Mouse (Mus musculus) brain, embryonic 14.5 days (tissue): ENCODE measurements at regions not wholly inside any gene's neighbourhood (a gene's known extent, or its start where the extent isn't known, plus 50 kb on each side); places are given as distances from the start of the nearest gene placed in this dataset.
A peak's percentile ranks its signal among the peaks of the same experiment; 100 is the strongest.

ENCODE experiments used
- CTCF ChIP-seq: fragments of 200-500 bp; IDR thresholded peaks from 2 replicates; pipeline ENCODE4 v1.5.1; 2012; ENCODE audit warnings: inconsistent platforms, mild to moderate bottlenecking, moderate library complexity, borderline replicate concordance; ENCODE audit not compliant: insufficient read depth, insufficient read length; ENCODE audit errors: extremely low read depth
- POLR2A ChIP-seq: fragments of 200-500 bp; IDR thresholded peaks from 2 replicates; pipeline ENCODE4 v1.6.1; 2012; ENCODE audit warnings: mild to moderate bottlenecking, inconsistent platforms, borderline replicate concordance; ENCODE audit not compliant: poor library complexity, insufficient read depth, insufficient read length, severe bottlenecking; ENCODE audit errors: extremely low read depth

GRCm38 (mm10) chr10:122525807-122526206, 77.5 kb downstream of the Avpr1a start:
- TF ChIP-seq POLR2A, result no peak
- peak; percentile 28; the same call in 1 of the 2 replicates for TF ChIP-seq CTCF
